Mouse (Mus musculus) heart, postnatal 0 days (tissue): ENCODE results near the gene Ncoa5. TPM values are rescaled to one million over a fixed set of nuclear protein-coding genes. Genes with fewer than 3 reads are reported as not detected.

Experiments used
- ATAC-seq: fragments of 200-750 bp; cut with Nextera tagmentation; 2 replicates; pipeline ENCODE4 v1.8.0; 2017; ENCODE audit warnings: low read depth, moderate number of reproducible peaks, moderate library complexity; ENCODE audit not compliant: insufficient read depth
- DNase-seq: peaks from one replicate; pipeline ENCODE4 v3.0.0-alpha.2; 2016; ENCODE audit warnings: low spot score
- H3K27ac ChIP-seq: fragments of 300-500 bp; sonication (generic); 2 replicates; pipeline ENCODE4 v1.5.1; 2014; ENCODE audit warnings: low read depth, mild to moderate bottlenecking
- H3K27me3 ChIP-seq: fragments of 300-500 bp; sonication (generic); 2 replicates; pipeline ENCODE4 v1.6.1; 2014; ENCODE audit warnings: low read length, mixed read lengths; ENCODE audit not compliant: control insufficient read depth, insufficient read depth
- H3K36me3 ChIP-seq: fragments of 300-500 bp; sonication (generic); replicated peaks from 2 replicates; pipeline ENCODE4 v1.6.1; 2014; ENCODE audit warnings: low read length, mixed read lengths; ENCODE audit not compliant: control insufficient read depth, insufficient read depth
- H3K4me1 ChIP-seq: fragments of 300-500 bp; sonication (generic); 2 replicates; pipeline ENCODE4 v1.6.1; 2014; ENCODE audit warnings: antibody characterized with exemption; ENCODE audit not compliant: control insufficient read depth, insufficient read depth
- H3K4me2 ChIP-seq: fragments of 300-500 bp; sonication (generic); 2 replicates; pipeline ENCODE4 v1.6.1; 2014; ENCODE audit warnings: low read depth, mild to moderate bottlenecking, low read length, moderate library complexity
- H3K4me3 ChIP-seq: fragments of 300-500 bp; sonication (generic); 2 replicates; pipeline ENCODE4 v1.5.1; 2014; ENCODE audit warnings: low read depth, low read length
- H3K9ac ChIP-seq: fragments of 300-500 bp; sonication (generic); replicated peaks from 2 replicates; pipeline ENCODE4 v1.6.1; 2014; ENCODE audit warnings: low read depth, low read length, mixed read lengths
- H3K9me3 ChIP-seq: fragments of 300-500 bp; sonication (generic); replicated peaks from 2 replicates; pipeline ENCODE4 v1.6.1; 2016; ENCODE audit warnings: low read length; ENCODE audit not compliant: control insufficient read depth
- CTCF ChIP-seq: IDR thresholded peaks from 2 replicates; pipeline ENCODE4 v1.5.1; 2016; ENCODE audit warnings: antibody characterized with exemption, control low read depth, low read depth
- EP300 ChIP-seq: IDR thresholded peaks from 2 replicates; pipeline ENCODE4 v1.6.1; 2016; ENCODE audit warnings: antibody characterized with exemption, low read depth
- WGBS: fragments of 180-500 bp; shearing (Covaris S2); extraction: QIAGEN DNeasy Blood & Tissue Kit; methylation state at CpG from one replicate; pipeline ENCODE4 v1.1.7; 2014; 5-methylcytosine and 5-hydroxymethylcytosine counted together
- polyA plus RNA-seq: library from polyadenylated mRNA; unstranded; fragments of >200 nt; fragmentation: Nextera tagmentation; extraction: Ambion mirVana; gene quantifications from 2 replicates; pipeline ENCODE4 v1.2.1, GENCODE M21; 2015
- total RNA-seq: library from RNA; depleted of rRNA; stranded (reverse); fragments of >200 nt; gene quantifications from 2 replicates; pipeline ENCODE4 v1.2.3, GENCODE M21; 2014; ENCODE audit warnings: low replicate concordance

Gene Ncoa5
- total and polyA plus RNA-seq, 2 experiments from 2014 or later, result 20.8 to 30.7 TPM

DNA sequence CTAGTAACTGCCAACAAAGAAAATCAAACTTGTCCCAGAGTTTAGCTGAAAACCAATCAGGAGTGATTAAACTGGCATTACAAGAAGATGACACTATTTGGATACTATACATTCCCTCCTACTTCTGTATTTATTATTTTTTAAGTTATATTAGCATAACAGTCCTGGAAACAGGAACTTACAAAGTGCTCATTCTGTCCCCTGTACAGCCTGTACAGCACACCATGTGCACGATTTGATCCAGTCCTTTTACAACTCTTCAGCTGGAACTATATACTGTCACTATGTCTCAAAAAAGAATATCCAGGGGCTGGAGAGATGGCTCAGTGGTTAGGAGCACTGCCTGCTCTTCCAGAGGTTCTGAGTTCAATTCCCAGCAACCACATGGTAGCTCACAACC is 7.5 kb downstream of the Ncoa5 start:
- Histone ChIP-seq H3K9ac (no peak overlapping the region), H3K4me2 (no peak overlapping the region), H3K27me3 (no peaks in the 10 kb centered on the region), H3K27ac (no peak overlapping the region), H3K4me3 (no peak overlapping the region), H3K9me3 (no peaks in the 10 kb centered on the region), H3K36me3 (no peaks in the 10 kb centered on the region), H3K4me1 (no peaks in the 10 kb centered on the region; the same call in none of the 2 replicates)
- DNase-seq (no peak), ATAC-seq (no peak)
- 46% methylated on average over 1 of the region's 1 CpGs for WGBS
- no peak for TF ChIP-seq CTCF
- no peak for TF ChIP-seq EP300

DNA sequence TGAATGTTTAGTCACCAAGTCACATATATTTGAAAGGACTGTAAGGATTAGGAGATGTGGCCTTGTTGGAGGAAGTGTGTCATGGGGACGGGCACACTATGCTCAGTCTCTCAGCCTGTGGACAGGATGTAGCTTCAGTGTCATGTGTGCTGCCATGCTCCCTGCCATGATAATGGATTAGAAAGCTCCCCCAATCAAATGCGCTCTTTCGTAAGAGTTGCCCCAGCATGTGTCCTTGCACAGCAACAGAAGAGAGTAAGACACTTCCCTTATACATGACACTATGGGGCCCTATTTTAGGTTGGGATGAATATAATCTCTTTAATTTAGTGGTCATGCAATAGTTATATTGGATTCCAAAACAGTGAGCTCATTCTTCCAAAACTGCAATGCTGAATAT is 14.2 kb downstream of the Ncoa5 start:
- DNase-seq (no peak), ATAC-seq (no peak)
- Histone ChIP-seq H3K9me3 (no peaks in the 10 kb centered on the region), H3K4me1 (no peaks in the 10 kb centered on the region; the same call in 1 of the 2 replicates), H3K9ac (no peak overlapping the region), H3K4me2 (no peak overlapping the region), H3K27me3 (no peaks in the 10 kb centered on the region), H3K36me3 (peaks cover 13% of the 10 kb centered on the region), H3K27ac (no peak overlapping the region), H3K4me3 (no peak overlapping the region)
- TF ChIP-seq CTCF (no peak), EP300 (no peak)
- 82% methylated on average over 3 of the region's 3 CpGs for WGBS

DNA sequence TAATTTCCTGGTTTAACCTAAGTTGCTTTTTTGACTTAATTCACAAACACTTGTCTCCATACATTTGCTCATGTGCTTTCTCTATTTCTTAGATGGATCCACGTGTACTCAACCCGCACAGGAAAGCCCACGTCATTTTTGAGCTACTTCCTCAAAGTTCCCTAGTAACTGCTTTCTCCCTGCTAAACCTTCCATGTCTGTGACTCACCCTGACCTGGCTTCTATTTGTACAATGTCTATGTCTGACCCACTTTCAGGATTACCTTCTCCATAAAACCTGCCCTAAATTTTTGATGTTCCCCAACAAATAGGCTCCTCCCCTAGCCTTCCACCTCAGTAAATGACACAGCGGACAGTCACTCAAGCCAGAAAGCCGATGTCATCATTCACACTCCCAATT is 19.7 kb downstream of the Ncoa5 start:
- Histone ChIP-seq H3K27ac (no peak overlapping the region), H3K4me3 (no peak overlapping the region), H3K9me3 (no peaks in the 10 kb centered on the region), H3K4me1 (no peaks in the 10 kb centered on the region), H3K27me3 (no peaks in the 10 kb centered on the region), H3K9ac (no peak overlapping the region), H3K4me2 (no peak overlapping the region), H3K36me3 (peaks cover 39% of the 10 kb centered on the region)
- DNase-seq (no peak), ATAC-seq (no peak)
- TF ChIP-seq EP300 (no peak), CTCF (no peak)
- 85% methylated on average over 5 of the region's 5 CpGs for WGBS

DNA sequence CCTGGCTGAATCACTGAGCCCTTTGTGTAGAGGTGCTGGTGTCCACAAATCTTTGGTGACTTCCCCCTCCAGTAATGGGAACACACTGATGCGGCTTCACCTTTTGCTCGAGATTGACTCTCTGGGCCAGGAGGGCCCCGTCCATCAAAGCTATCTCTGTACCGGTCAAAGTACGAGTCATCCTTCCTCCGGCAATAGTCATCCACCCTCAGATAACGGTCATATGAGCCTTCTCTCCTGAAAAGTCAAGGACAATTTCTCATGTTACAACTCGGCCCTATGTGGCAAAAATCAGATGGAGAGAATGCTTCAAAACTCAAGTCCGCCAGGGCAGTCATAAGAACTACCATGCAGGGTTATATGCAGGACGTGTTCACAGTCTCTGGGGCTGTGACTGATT is 24.3 kb downstream of the Ncoa5 start:
- DNase-seq (no peak), ATAC-seq (no peak)
- peaks cover 74% of the 10 kb centered on the region for H3K36me3 ChIP-seq
- H3K27me3 ChIP-seq, result no peaks in the 10 kb centered on the region
- TF ChIP-seq EP300 (no peak), CTCF (no peak)
- no peak overlapping the region for H3K4me2 ChIP-seq
- no peaks in the 10 kb centered on the region for H3K4me1 ChIP-seq
- no peaks in the 10 kb centered on the region for H3K9me3 ChIP-seq
- no peak overlapping the region for H3K27ac ChIP-seq
- 68% methylated on average over 10 of the region's 10 CpGs for WGBS
- no peak overlapping the region for H3K4me3 ChIP-seq
- H3K9ac ChIP-seq, result no peak overlapping the region

DNA sequence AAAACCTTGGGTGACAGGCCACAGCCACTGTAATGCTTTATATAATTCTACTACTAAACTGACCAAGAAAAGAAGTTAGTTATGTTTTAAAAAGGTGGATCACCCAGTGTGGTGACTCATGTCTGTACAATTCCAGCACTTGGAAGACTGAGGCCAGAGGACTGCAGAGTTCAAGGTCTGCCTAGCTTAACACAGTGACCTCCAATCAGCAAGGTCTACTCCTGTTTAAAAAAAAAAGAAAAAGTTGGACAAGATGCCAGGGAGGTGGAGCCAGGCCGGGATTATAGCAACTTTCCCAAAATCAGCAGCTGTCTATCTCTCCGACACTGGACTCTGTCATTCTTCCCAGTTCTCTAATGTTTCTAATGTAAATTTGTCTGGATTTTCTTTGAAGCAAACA is 25.1 kb downstream of the Ncoa5 start:
- no peak overlapping the region for H3K4me3 ChIP-seq
- DNase-seq (no peak), ATAC-seq (no peak)
- H3K36me3 ChIP-seq, result peaks cover 82% of the 10 kb centered on the region
- no peak overlapping the region for H3K9ac ChIP-seq
- WGBS, result 74% methylated on average over 2 of the region's 2 CpGs
- no peaks in the 10 kb centered on the region for H3K4me1 ChIP-seq
- no peaks in the 10 kb centered on the region for H3K27me3 ChIP-seq
- no peaks in the 10 kb centered on the region for H3K9me3 ChIP-seq
- TF ChIP-seq EP300, result no peak
- TF ChIP-seq CTCF, result no peak
- H3K4me2 ChIP-seq, result no peak overlapping the region
- no peak overlapping the region for H3K27ac ChIP-seq

DNA sequence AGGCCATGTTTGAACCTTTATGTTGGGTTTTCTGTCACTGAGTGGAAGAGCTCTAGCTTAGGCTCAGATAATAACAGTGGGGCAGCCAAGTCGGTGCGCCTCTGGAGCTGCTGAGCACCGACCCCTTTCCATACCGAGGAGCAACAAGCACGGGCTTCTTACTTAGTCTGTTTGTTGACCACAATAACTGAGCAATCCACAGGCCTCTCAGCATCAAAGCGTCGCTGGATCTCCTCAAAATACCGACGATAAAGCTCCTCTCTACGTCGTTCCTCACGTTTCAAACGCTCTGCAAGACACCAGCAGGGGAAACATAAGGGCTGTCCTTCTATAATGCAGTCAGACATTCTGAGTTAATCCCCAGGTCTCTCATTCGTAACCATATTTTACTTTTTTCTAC is 25.5 kb downstream of the Ncoa5 start:
- H3K9ac ChIP-seq, result no peak overlapping the region
- no peak for ATAC-seq
- no peak for TF ChIP-seq EP300
- TF ChIP-seq CTCF, result no peak
- peaks cover 86% of the 10 kb centered on the region for H3K36me3 ChIP-seq
- 95% methylated on average over 14 of the region's 14 CpGs for WGBS
- H3K27ac ChIP-seq, result no peak overlapping the region
- no peaks in the 10 kb centered on the region for H3K4me1 ChIP-seq
- no peaks in the 10 kb centered on the region for H3K27me3 ChIP-seq
- H3K9me3 ChIP-seq, result no peaks in the 10 kb centered on the region
- DNase-seq, result no peak
- H3K4me3 ChIP-seq, result no peak overlapping the region
- H3K4me2 ChIP-seq, result no peak overlapping the region
